Mouse (Mus musculus): Measurements from ENCODE around the gene Tnxb.

DNA sequence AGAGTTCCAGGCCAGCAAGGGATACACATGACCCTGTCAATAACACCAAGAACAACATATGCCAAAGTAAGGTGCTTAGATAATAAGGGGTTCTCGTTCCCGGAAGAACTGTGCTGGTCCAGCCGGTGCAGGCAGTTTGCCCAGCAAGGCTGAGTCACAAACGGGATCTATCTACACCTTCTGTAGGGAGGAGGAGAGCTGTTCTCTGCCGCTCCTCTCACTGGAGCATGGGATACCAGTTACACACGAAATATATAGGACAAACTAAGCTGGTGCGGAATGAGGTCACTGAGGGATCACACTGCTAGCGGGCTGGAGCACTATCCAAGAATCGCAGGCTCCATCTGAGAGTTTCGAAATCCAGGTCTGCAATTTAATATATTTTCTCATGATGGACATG, 26.4 kb upstream of the Tnxb start:
- no peak for TF ChIP-seq ZC3H11A (IDR thresholded peaks at IDR 0.05; ENCODE audit: borderline replicate concordance, low read depth, low read length)
- no peak for TF ChIP-seq ZNF384 (IDR thresholded peaks at IDR 0.05; ENCODE audit: low read depth, low read length)
- no peak for TF ChIP-seq MAFK (IDR thresholded peaks at IDR 0.05; ENCODE audit: insufficient read depth, low read depth, low read length)
